Mouse (Mus musculus): Measurements from ENCODE around the gene Kmo. TPM values are rescaled to one million over a fixed set of nuclear protein-coding genes. Genes with fewer than 3 reads are reported as not detected.
A peak's percentile ranks its signal among the peaks of the same experiment; 100 is the strongest.

The Kmo gene
- polyA plus RNA-seq, 1 experiment from 2014 or later = 0.51 TPM

DNA sequence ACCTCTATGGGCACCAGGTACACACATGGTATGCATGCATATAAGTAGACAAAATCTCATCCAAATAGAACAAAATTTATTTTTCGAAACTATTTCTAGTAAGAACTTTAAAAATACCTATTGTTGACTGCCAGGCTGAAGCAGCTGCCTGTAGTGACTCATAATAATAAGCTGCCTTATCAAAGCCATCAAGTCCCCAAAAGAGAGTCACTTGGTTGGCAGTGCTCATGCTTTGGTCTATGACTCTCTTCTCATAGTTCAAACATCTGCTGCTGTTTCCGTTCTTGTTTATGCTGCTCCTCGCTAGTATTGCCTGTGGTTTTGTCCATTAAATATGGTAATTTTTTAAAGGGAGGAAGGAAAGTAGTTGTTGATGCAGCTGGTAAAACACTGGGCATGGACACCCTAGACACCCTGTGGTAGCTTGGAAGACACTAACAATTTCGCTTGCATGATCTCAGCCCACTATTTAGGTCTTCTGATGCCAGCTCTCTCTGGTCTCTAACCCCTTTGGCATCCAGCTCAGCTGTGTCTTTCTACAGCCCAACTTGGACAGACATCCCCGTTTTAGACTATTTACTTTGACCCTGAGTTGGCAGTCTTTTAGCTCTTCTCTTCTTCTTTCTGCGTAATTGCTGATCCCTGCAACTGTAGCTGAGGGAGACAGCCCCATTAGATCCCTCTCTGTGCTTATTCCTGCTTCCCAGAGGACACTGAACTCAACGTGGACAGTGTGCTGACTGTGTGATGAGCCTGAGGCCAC is 53.6 kb downstream of the Kmo start:
- Histone ChIP-seq H3K9ac (no peak overlapping the region), H3K4me2 (replicated peaks) (no peak overlapping the region), H3K9me3 (no peaks in the 10 kb centered on the region), H3K4me1 (no peaks in the 10 kb centered on the region), H3K36me3 (no peaks in the 10 kb centered on the region), H3K4me3 (no peak overlapping the region), H3K27ac (no peak overlapping the region), H3K27me3 (no peaks in the 10 kb centered on the region)
- 78% methylated on average over 7 of the region's 7 CpGs for WGBS
- no peak for ATAC-seq (ENCODE audit: insufficient number of reproducible peaks, insufficient read depth, low FRiP score, low TSS enrichment)

DNA sequence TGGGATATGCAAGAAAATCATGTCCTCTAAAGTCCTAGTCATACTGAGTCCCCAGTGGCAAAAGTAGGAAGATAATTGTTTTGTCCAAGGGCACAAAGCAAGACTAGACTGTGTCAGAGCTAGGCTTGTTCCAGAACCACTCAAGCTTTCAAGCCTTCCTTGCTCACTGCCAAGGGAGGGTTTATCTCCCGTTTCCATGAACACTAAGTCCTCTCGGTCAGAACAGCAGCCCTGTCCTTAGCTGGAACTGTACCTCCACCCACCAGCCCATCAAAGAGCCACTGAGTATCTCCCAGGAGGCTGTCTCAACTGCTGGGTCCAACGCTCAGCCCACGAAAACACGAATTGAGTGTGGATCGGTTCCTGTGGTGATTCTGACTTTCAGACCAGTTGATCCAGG is 54.9 kb downstream of the Kmo start:
- Histone ChIP-seq H3K4me1 (no peaks in the 10 kb centered on the region), H3K27ac (no peak overlapping the region), H3K4me3 (no peak overlapping the region), H3K9me3 (no peaks in the 10 kb centered on the region), H3K36me3 (no peaks in the 10 kb centered on the region), H3K4me2 (replicated peaks) (no peak overlapping the region), H3K9ac (no peak overlapping the region), H3K27me3 (no peaks in the 10 kb centered on the region)
- 91% methylated on average over 6 of the region's 6 CpGs for whole genome bisulfite sequencing
- ATAC-seq (ENCODE audit: insufficient number of reproducible peaks, insufficient read depth, low FRiP score, low TSS enrichment) = no peak

DNA sequence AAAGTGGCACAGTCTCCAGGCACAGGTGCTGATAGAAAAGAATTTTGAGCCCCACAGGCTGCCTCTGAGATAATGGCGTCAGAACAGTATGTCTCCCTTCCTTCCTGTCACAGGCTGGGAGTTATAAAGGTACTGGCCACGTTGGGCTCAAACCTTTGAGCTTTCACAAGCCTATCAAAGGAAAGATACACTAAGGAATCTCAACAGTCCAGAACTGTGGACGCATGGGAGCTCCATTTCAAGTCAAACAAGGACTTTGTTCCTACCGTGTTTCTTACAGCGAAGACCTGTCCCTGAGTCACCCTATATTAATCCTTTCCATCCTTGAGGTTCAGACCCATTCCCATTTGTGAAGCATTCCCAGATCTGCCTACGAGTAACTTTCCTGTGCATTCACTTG is 57.3 kb downstream of the Kmo start:
- no peak overlapping the region for H3K9ac ChIP-seq
- no peaks in the 10 kb centered on the region for H3K4me1 ChIP-seq
- no peaks in the 10 kb centered on the region for H3K9me3 ChIP-seq
- 80% methylated on average over 6 of the region's 6 CpGs for WGBS
- no peaks in the 10 kb centered on the region for H3K36me3 ChIP-seq
- no peak overlapping the region for H3K4me3 ChIP-seq
- no peaks in the 10 kb centered on the region for H3K27me3 ChIP-seq
- H3K27ac ChIP-seq = no peak overlapping the region
- no peak overlapping the region for H3K4me2 ChIP-seq (replicated peaks)
- no peak for ATAC-seq (ENCODE audit: insufficient number of reproducible peaks, insufficient read depth, low FRiP score, low TSS enrichment)

DNA sequence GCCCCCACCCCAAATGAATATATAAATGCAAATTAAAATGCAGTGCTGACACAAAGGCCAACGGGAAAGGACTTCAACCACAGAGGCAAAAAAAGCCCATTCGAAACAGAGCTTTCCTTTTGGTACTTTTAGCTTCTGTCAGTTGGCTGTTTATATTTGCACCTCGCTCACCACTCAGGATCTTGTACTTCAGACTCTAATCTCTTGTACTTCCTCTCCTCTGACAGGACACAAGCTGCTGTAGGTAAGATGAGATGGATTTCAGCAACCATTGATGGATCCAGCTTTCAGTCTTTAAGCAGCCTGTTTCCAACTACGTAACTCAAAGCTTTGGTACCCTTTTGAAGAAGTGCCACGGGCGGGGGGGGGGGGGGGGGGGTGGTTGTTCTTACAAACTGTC is 60.8 kb downstream of the Kmo start:
- H3K9me3 ChIP-seq = no peaks in the 10 kb centered on the region
- H3K27ac ChIP-seq = no peak overlapping the region
- H3K27me3 ChIP-seq = no peaks in the 10 kb centered on the region
- H3K36me3 ChIP-seq = 0 out of 2 replicates have a peak, but pooled peaks cover 1% of the 10 kb centered on the region
- H3K9ac ChIP-seq = no peak overlapping the region
- H3K4me2 ChIP-seq (replicated peaks) = no peak overlapping the region
- ATAC-seq (ENCODE audit: insufficient number of reproducible peaks, insufficient read depth, low FRiP score, low TSS enrichment) = no peak
- WGBS = 86% methylated on average over 6 of the region's 6 CpGs
- no peak overlapping the region for H3K4me3 ChIP-seq
- no peaks in the 10 kb centered on the region for H3K4me1 ChIP-seq

DNA sequence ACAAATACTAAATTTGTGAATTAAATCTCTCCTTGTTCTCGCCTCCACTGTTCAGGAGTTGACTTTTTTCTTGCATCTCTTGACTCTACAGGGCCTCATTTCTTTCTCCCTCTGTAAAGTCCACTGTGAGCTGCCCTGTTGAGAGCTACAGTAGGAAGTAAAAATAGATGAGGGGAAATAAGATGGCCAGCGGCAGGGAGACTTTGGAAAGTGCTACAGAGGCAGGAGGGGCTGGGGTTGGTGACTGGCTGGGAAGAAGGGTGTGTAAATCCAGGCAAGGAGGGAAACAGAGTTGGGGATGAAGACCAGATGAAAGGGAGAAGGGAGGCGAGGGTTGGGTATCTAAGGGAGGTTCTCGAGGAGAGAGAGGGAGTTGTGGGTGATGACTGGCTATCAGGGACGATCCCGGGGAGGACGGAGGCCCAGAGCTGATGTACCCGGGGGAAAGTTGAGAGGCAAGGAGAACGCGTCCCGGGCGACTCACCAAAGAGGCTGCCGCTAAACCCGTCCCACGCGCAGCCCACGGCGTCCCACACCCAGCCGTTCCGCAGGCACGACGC is 71.6 kb downstream of the Kmo start:
- Histone ChIP-seq H3K9me3 (no peaks in the 10 kb centered on the region), H3K27ac (peak overlapping the region; percentile 82), H3K4me3 (peak overlapping the region; percentile 68), H3K27me3 (no peaks in the 10 kb centered on the region), H3K36me3 (peaks cover 9% of the 10 kb centered on the region; the same call in 1 of the 2 replicates), H3K4me2 (replicated peaks) (peak overlapping the region; percentile 74), H3K4me1 (peaks cover 18% of the 10 kb centered on the region; the same call in 1 of the 2 replicates), H3K9ac (peak overlapping the region; percentile 75)
- no peak for ATAC-seq (ENCODE audit: insufficient number of reproducible peaks, insufficient read depth, low FRiP score, low TSS enrichment)
- 2% methylated on average over 22 of the region's 22 CpGs for WGBS

DNA sequence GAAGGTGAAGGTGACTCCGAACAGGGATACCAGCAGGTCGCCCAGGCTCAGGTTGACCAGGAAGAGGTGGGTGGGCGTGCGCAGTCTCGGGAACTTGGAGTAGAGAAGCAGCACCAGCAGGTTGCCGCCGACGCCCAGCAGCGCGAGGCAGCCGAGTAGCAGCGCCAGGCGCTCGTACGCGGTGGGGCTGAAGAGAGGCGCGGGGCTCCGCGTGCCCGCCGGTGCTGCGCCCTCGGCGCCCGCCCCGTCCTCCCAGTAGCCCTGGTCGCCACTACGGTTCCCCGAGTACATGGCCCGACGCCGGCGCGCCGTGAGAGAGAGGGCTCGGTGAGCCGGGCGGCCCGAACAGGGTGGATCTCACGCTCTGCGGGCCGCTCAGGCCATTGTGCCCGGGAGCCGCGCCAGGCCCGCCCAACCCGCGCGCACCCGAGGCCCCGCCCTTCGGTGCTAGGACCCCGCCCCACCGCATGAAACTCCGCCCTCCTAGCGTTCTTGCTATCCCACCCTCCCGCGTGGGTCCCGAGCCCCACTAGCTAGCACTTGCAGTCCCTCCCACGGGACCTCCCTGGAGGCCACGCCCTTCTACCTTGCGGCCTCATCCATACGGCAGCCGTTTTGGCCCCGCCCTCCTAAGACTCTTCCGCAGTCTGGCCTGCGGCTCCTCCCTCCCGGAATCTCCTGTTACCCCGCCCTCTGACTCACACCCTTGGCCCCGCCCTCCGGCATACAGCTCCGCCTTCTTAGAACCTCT is 72.2 kb downstream of the Kmo start, which contains the start of the genes Opn3 and Chml:
Opn3 (minus strand) TSS at position 531 of the 751 bp plus-strand sequence.
Chml (minus strand) TSS at position 656 of the 751 bp plus-strand sequence.
- peaks cover 7% of the 10 kb centered on the region; the same call in 1 of the 2 replicates for H3K36me3 ChIP-seq
- H3K4me3 ChIP-seq = peak within 1 kb of the TSS; percentile 68
- peak; percentile 98 for ATAC-seq (ENCODE audit: insufficient number of reproducible peaks, insufficient read depth, low FRiP score, low TSS enrichment)
- peak within 1 kb of the TSS; percentile 82 for H3K27ac ChIP-seq
- no peaks in the 10 kb centered on the region for H3K27me3 ChIP-seq
- H3K9ac ChIP-seq = peak within 1 kb of the TSS; percentile 75
- H3K4me2 ChIP-seq (replicated peaks) = peak within 1 kb of the TSS; percentile 74
- under 1% methylated on average over 73 of the region's 73 CpGs for WGBS
- H3K4me1 ChIP-seq = peaks cover 18% of the 10 kb centered on the region; the same call in 1 of the 2 replicates
- H3K9me3 ChIP-seq = no peaks in the 10 kb centered on the region

DNA sequence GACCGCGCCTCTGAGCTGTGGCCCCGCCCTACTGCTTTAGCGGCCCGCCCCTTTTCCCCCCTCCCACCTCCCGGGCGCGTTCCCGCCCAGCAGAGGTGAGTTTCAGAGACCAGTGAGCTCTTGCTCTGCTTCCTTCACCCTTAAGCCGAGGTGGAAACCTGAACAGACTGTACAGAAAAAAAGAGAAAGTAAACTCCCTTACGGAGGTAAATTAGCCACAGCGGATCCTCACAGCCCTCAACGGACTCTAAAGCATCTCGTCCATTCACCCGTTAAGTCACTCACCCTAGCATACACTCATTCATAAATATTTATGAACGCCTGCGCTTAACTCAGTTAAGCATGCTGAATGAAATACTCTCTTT is 72.8 kb downstream of the Kmo start:
- Histone ChIP-seq H3K27me3 (no peaks in the 10 kb centered on the region), H3K36me3 (peaks cover 2% of the 10 kb centered on the region; the same call in 1 of the 2 replicates), H3K9ac (peak overlapping the region; percentile 43; the same call in 1 of the 2 replicates), H3K4me2 (replicated peaks) (peak overlapping the region; percentile 74), H3K4me3 (peak overlapping the region; percentile 68), H3K9me3 (no peaks in the 10 kb centered on the region), H3K4me1 (peaks cover 18% of the 10 kb centered on the region; the same call in 1 of the 2 replicates), H3K27ac (no peak overlapping the region)
- 2% methylated on average over 17 of the region's 17 CpGs for WGBS
- ATAC-seq (ENCODE audit: insufficient number of reproducible peaks, insufficient read depth, low FRiP score, low TSS enrichment) = peak; percentile 87

DNA sequence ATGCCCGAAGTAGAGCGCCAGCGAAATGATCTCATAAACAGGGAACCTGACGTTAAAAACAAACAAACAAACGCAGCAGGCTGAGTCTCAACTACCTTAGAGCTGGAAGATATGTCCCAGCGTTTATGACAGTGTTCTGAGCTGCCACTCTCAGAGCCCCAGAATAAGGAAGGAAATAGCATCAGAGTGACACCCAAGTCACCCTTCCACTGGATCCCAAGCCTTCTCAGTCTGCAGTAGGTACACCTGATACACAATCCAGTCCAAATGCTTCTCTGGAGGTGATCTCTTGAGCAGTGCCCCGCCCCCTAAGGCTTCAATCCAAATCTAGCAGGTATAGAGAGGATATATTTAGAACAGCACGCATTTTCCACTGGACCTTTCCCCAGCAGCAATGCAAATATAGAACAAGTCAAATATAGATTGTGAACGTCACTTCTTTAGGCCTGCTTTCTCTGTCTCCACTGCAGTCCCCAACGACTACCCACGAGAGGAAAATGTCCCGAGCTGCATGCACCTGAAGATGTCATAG is 73.3 kb downstream of the Kmo start:
- Histone ChIP-seq H3K27me3 (no peaks in the 10 kb centered on the region), H3K36me3 (no peaks in the 10 kb centered on the region), H3K27ac (no peak overlapping the region), H3K4me2 (replicated peaks) (peak overlapping the region; percentile 74), H3K4me3 (peak overlapping the region; percentile 68), H3K4me1 (peaks cover 18% of the 10 kb centered on the region; the same call in 1 of the 2 replicates), H3K9me3 (no peaks in the 10 kb centered on the region), H3K9ac (0 out of 2 replicates have a peak overlapping the region, but pooled peaks have one; percentile 43)
- WGBS = 44% methylated on average over 12 of the region's 12 CpGs
- ATAC-seq (ENCODE audit: insufficient number of reproducible peaks, insufficient read depth, low FRiP score, low TSS enrichment) = no peak

DNA sequence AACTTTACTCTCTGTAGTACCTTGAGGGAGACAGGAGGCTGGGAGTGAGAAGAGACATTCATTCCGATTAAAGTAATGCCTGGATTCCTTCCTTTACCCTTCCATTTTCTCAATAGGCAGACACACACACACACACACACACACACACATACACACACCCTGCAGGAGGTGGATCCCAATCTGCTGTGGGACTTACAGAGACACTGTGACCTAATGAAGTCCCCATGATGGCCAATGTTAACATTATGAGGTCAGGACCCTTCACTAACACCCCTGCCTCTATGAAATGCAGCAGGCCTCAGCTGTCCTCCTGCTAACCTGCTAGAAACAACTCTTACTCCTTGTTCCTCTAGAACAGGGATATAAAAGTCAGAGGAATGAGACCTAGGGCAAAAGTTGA is 78.1 kb downstream of the Kmo start, which contains the start of gene Wdr64:
Wdr64 (plus strand) TSS at position 301 of the 400 bp plus-strand sequence.
- 0 out of 2 replicates have a peak, but pooled peaks cover 2% of the 10 kb centered on the region for H3K4me1 ChIP-seq
- H3K4me2 ChIP-seq (replicated peaks) = no peak within 1 kb of the TSS
- H3K9me3 ChIP-seq = no peaks in the 10 kb centered on the region
- ATAC-seq (ENCODE audit: insufficient number of reproducible peaks, insufficient read depth, low FRiP score, low TSS enrichment) = no peak
- H3K4me3 ChIP-seq = no peak within 1 kb of the TSS
- 72% methylated on average over 1 of the region's 1 CpGs for WGBS
- H3K27me3 ChIP-seq = no peaks in the 10 kb centered on the region
- H3K36me3 ChIP-seq = no peaks in the 10 kb centered on the region
- no peak within 1 kb of the TSS for H3K9ac ChIP-seq
- no peak within 1 kb of the TSS for H3K27ac ChIP-seq

DNA sequence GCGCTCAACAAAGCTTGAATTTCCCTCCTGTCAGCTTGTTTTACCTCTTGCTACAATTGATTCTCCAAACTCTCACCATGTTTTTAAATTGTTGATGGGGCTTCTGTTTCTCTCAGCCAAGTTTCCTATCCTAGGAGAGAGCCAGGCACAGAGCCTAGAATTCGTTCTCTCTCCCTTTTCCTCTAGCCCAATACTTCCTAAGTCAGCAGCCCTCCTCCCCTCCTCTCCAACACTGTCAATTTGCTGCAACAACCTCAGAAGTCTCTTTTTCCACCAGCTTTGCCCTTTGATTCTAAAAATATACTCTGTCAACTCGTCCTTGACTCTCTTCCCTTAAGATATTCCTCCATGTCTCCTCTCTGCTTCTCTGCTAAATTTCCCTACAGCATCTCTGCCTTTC is 79.2 kb downstream of the Kmo start:
- no peak for ATAC-seq (ENCODE audit: insufficient number of reproducible peaks, insufficient read depth, low FRiP score, low TSS enrichment)
- no peak overlapping the region for H3K4me3 ChIP-seq
- no peaks in the 10 kb centered on the region for H3K4me1 ChIP-seq
- 56% methylated on average over 3 of the region's 3 CpGs for WGBS
- H3K27ac ChIP-seq = no peak overlapping the region
- no peaks in the 10 kb centered on the region for H3K36me3 ChIP-seq
- H3K9me3 ChIP-seq = no peaks in the 10 kb centered on the region
- H3K27me3 ChIP-seq = no peaks in the 10 kb centered on the region
- no peak overlapping the region for H3K9ac ChIP-seq
- no peak overlapping the region for H3K4me2 ChIP-seq (replicated peaks)

DNA sequence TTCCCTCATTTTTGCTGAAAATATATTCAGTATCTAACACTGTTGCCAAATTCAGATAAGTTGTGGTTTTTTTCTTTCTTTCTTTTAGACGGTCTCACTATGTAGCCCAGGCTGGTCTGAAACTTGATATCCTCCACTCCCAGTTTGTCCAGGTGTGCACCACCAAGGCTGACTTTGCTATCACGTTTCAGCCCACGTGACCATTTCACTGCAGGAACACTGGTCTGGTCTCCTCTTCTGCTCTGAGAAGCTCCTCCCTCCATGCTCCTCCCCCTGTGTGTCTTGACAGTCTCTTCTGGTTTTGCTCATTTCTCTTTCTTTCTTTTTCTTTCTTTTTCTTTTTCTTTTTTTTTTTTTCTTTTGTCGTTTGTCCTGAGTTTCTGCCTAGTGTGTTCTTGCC is 79.6 kb downstream of the Kmo start:
- Histone ChIP-seq H3K36me3 (no peaks in the 10 kb centered on the region), H3K9me3 (no peaks in the 10 kb centered on the region), H3K9ac (no peak overlapping the region), H3K4me3 (no peak overlapping the region), H3K27me3 (no peaks in the 10 kb centered on the region), H3K4me1 (no peaks in the 10 kb centered on the region), H3K4me2 (replicated peaks) (no peak overlapping the region), H3K27ac (no peak overlapping the region)
- no peak for ATAC-seq (ENCODE audit: insufficient number of reproducible peaks, insufficient read depth, low FRiP score, low TSS enrichment)
- 22% methylated on average over 4 of the region's 4 CpGs for WGBS
